Mouse (Mus musculus) thymus, postnatal 10 days (tissue): ENCODE results near the gene Hamp2.
"Not testable (repeated sequence)": the region's sequence is repeated elsewhere in the genome, so short reads cannot be mapped to it uniquely, and the experiment has no call there.

ENCODE experiments used
- DNase-seq, 2 experiments: peaks; one replicate each; pipeline ENCODE4 v3.0.0; 2021; ENCODE audit warnings: low spot score in 2 of 2

Hamp2 gene

GRCm38 (mm10) chr7:30924581-30924980 lies at the start of gene Hamp2:
Gene Hamp2, minus strand, starts transcription at chr7:30924681.
- DNase-seq: not testable (repeated sequence)

DNA sequence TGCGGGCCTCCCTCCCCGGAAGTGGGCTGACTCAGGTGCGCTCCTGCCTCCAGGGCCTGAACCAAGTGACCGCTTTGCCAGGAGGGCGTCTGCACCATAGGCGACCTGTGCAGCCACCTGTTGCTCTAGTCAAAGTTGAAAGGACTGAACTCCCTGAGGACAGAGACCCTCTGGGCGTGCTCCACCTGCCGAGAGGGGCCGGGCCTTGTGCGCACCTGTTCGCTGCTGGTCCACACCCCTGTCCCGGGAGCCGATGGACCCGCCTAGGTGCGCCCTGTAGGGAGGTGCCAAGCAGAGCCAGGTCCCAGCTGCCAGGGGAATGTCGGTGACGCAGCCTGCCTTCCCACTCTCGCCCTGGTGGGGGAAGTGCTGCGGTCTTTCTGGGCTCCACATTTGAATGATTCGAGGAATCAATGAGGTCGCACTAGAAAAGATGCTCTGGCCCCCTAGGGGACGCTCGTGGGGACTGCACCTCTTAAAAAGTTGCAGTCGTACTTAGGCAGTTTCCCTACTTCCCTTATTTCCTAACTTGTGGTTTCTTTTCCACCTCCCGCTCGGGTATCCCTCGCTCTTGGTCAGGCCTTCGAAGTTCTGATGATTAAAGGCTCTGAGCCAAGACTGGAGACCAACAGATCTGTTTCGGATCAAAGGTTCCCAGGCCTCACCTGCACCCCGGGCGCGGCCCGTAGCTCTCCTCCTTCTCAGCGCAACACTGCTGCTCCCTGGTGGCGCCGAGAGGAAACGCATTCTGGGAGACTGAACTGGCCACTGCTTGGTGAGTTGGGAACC lies 49.2 kb upstream of the Hamp2 start, which contains the start of gene Fam187b:
Fam187b (plus strand) TSS at position 290 of the 789 bp plus-strand sequence.
- DNase-seq: peak; percentile 80 to 90

DNA sequence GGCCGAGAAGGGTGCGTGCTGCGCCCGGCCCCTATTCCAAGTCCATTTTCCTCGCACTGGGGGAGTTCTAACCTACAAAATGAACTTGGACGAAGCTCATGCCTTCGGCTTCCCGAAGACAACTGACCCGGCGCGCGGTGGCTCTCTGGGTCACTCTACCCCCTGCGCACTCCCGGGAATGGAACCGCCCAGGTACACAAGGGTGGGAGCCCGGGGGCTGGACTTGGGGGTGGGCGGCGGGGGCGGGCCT lies 48.7 kb upstream of the Hamp2 start, which contains the start of gene Lsr:
Lsr (minus strand) TSS at position 214 of the 250 bp plus-strand sequence.
- no peak for DNase-seq

- no peak for DNase-seq
These were observed 48.2 kb upstream of the Hamp2 start for GRCm38 (mm10) chr7:30972426-30973250.

DNA sequence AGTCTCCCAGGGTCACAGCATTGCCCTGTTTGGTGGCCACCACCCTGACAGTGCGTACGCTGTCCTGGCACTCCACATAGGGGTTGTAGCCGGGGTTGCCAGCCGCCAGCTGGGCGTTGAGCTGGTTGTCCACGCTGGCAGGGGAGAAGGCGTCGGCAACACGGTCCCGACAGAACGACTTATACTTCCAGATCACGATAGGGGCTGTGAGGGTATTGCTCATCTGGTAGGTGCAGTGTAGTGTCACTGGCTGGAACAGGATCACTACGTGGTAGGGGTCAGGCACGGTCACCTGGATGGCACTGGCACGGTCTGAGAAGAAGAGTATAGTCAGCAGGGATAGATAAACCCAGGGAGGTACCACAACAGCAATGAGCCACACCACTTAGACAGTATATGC lies 47.4 kb upstream of the Hamp2 start:
- no peak for DNase-seq

DNA sequence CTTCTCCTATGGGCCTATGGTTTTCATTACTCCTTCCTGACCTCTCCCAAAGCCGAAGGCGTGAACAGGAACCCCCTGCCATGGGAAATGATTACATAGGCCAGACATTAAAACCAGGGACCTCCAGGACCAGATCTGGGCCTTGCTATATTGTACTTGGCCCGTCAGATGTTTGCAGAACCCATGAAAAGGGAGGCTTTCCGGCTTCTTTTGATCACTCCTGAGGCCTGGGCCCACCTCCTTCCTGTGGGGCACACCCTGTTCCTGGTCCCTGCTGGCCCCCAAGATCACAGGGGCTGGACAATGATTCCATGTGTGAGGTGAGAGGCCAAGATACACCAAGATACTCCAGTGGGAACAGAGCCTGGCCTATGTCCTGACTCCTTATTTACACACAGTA lies 44.7 kb upstream of the Hamp2 start:
- DNase-seq: no peak

DNA sequence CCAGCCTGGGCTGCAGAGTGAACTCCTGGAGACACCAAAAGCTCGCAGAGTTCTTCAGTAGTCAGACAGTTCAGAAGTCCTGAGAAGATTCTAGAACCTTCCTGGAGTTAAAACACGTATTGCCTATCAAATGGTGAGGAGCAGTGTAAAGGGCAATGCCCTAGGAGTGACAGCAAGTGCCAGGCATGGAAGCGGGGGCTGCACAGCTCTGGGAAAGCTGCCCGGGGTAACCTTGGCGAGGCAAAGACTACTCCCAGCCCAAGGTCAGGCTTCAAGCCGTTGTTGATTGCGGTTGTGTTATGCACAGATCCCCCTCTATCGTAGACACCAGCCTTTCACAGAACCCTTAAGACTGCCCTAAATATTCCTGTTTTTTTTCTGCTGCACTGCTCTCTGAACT lies 44.1 kb upstream of the Hamp2 start:
- no peak for DNase-seq

- DNase-seq: no peak
These were observed 42.2 kb upstream of the Hamp2 start for GRCm38 (mm10) chr7:30966657-30967056.

DNA sequence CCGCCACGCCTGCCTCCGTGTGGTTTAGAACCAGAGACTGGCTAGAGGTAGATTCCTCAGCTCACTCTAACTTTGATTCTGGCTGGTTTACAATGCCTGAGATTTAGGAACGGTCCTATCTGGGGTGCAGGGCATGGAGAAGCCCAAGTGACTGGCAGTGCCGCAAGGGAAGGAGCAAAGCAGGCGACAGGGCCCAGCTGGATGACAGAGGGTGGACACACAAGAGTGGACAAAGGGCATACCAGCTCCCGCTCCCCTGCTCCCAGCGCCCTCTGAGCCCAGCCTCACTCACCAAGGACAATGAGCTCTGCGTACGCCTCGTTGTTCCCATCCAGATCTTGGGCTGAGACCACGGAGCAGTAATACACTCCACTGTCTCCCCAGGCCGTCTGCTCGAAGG lies 41.2 kb upstream of the Hamp2 start:
- no peak for DNase-seq

DNA sequence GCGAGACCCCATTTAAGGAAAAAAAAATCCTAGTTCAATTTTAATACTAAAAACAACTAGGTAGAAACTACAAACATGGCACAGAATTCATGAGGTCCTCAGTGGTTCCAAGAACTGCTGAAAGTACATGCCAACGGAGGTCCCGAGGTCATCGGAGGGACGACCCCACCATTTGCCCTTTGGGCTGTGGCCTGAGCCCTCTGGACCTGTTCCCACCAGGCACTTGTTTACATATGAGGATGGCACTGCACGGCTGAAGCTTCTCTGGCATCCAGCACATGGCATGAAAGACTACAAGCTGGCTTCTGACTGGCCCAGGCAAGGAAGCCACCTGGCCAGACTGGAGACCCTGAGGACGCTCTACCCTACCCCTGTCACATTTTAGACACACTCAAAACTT lies 39.9 kb upstream of the Hamp2 start:
- DNase-seq: no peak

- DNase-seq: no peak
These were observed 38.4 kb upstream of the Hamp2 start for GRCm38 (mm10) chr7:30962862-30963261.

DNA sequence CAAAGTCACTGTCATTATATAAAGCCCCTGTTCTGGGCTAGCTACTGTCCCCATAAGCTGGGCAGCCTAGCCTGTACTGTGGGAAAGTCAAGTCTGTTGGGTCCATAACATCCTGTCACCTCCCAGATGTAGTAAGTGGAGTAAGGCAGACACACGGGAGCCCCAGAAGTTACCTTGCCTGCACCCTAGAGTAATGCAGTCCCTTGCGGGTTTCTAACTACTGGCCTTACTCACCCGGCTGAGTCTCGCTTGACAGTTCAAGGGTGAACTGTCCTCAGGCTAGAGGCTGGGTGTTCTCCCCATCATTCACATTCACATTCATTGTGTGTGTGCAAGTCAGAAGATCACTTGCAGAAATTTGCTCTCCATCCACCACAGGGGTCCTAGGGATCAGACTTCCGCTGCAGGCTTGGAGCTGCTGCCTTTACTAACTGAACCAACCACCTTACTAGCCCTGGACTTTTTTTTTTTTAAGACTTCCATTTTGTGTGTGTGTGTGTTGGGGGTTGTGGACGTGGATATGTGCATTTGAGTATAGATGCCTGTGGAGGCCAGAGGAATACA lies 35.4 kb upstream of the Hamp2 start:
- no peak for DNase-seq

DNA sequence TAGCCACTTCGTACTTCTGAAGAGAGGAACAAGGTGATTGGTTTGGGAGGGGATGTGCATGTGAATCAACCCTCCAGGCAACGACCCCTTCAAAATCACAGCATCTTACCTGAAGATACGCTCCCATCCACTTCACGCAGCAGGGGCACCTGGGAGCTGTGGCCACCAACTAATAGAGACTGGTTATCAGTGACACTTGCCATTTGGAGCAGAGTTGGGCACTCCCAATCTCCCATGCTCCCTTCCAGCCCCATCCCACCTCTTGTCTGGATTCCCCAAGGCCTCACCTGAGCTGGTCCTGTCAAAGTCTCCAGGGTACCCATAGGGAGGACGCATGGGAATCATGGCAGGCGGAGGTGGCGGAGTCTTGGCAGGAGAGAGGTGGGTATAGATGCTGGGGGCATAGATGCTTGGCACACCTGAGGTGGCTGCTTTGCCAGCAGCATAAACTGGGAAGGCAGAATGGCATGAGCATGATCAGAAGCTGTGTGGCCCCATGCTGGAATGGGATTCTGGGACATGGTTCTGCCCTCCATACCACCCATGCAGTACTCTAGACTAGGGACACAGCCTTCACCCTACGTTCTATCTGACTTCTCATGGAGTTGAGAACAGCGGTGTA lies 34.5 kb upstream of the Hamp2 start:
- no peak for DNase-seq

- DNase-seq: peak in 1 of 2 experiments; percentile 25
These were observed 33.8 kb upstream of the Hamp2 start for GRCm38 (mm10) chr7:30958109-30958865.

- peak; percentile 89 to 92 for DNase-seq
These were observed 32.9 kb upstream of the Hamp2 start for GRCm38 (mm10) chr7:30957367-30957783.

- DNase-seq: peak; percentile 64 to 68
These were observed 32.4 kb upstream of the Hamp2 start, which contains the start of gene Usf2 for GRCm38 (mm10) chr7:30956756-30957366. Gene Usf2, minus strand, starts transcription at chr7:30956803.

DNA sequence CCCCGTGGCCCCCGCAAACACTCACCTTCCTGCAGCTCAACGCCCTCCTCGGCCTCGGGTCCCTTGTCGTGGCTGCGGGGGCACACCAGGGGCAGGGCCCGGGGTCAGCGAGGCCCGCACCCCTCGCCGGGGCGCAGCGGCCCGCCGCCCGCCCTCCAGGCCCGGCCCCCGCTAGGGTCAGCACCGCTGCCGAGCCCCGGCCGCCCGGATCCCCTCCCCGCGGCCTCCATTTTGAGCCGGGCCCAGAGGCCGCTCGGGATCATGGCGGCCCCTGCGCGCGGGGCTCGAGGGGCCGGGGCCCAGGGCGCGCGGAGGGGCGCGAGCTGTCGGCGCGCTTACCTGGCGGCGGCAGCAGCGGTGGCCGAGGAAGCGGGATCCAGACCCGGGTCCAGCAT lies 31.9 kb upstream of the Hamp2 start:
- DNase-seq: peak in 1 of 2 experiments; percentile 47

- DNase-seq: peak; percentile 72 to 82
These were observed 31.3 kb upstream of the Hamp2 start for GRCm38 (mm10) chr7:30955584-30956356.

- no peak for DNase-seq
These were observed 30.6 kb upstream of the Hamp2 start for GRCm38 (mm10) chr7:30954971-30955520.

- no peak for DNase-seq
These were observed 29.6 kb upstream of the Hamp2 start for GRCm38 (mm10) chr7:30954036-30954435.
